Mouse (Mus musculus) cortical plate, adult 2 months (tissue): ENCODE measurements around the gene Sycp2l. TPM values are rescaled to one million over a fixed set of nuclear protein-coding genes. Genes with fewer than 3 reads are reported as not detected.

ENCODE experiments used
- H3K27ac ChIP-seq: fragments of 200-500 bp; 2 replicates; pipeline ENCODE4 v1.5.1; 2012; ENCODE audit warnings: low read length, control low read depth, inconsistent platforms; ENCODE audit not compliant: insufficient read depth
- H3K4me1 ChIP-seq: fragments of 200-500 bp; 2 replicates; pipeline ENCODE4 v1.6.1; 2011; ENCODE audit warnings: low read length; ENCODE audit not compliant: control insufficient read depth, insufficient read depth
- H3K4me3 ChIP-seq: fragments of 200-500 bp; 2 replicates; pipeline ENCODE4 v1.5.1; 2011; ENCODE audit warnings: mild to moderate bottlenecking, low read length, control low read depth; ENCODE audit not compliant: insufficient read depth
- CTCF ChIP-seq: fragments of 200-500 bp; IDR thresholded peaks from 2 replicates; pipeline ENCODE4 v1.5.1; 2011; ENCODE audit warnings: mild to moderate bottlenecking, control low read depth, low read length; ENCODE audit not compliant: insufficient read depth; ENCODE audit errors: extremely low read depth
- POLR2A ChIP-seq: fragments of 200-500 bp; IDR thresholded peaks from 2 replicates; pipeline ENCODE4 v1.6.1; 2011; ENCODE audit warnings: mild to moderate bottlenecking, low read length, control low read depth; ENCODE audit not compliant: insufficient read depth; ENCODE audit errors: extremely low read depth
- polyA plus RNA-seq: library from polyadenylated mRNA; depleted of rRNA; stranded (reverse); fragments of >200 nt; gene quantifications from 2 replicates; pipeline ENCODE4 v1.2.3, GENCODE M21; 2012

The Sycp2l gene
- polyA plus RNA-seq, 1 experiment, result 0.54 TPM

GRCm38 (mm10) chr13:41088746-41089145 lies 25.4 kb upstream of the Sycp2l start:
- H3K27ac ChIP-seq, result no peak overlapping the region
- no peak overlapping the region for H3K4me3 ChIP-seq
- no peaks in the 10 kb centered on the region; the same call in 1 of the 2 replicates for H3K4me1 ChIP-seq
- no peak for TF ChIP-seq CTCF
- TF ChIP-seq POLR2A, result no peak

- TF ChIP-seq CTCF (no peak), POLR2A (no peak)
- no peak overlapping the region for H3K27ac ChIP-seq
- H3K4me3 ChIP-seq, result no peak overlapping the region
- no peaks in the 10 kb centered on the region; the same call in 1 of the 2 replicates for H3K4me1 ChIP-seq
Measured at GRCm38 (mm10) chr13:41091271-41091670, 22.8 kb upstream of the Sycp2l start.

- H3K27ac ChIP-seq, result no peak overlapping the region
- no peak for TF ChIP-seq CTCF
- no peak for TF ChIP-seq POLR2A
- H3K4me1 ChIP-seq, result no peaks in the 10 kb centered on the region; the same call in 1 of the 2 replicates
- H3K4me3 ChIP-seq, result no peak overlapping the region
Measured at GRCm38 (mm10) chr13:41094160-41094559, 19.9 kb upstream of the Sycp2l start.

- TF ChIP-seq CTCF (no peak), POLR2A (no peak)
- H3K4me1 ChIP-seq, result no peaks in the 10 kb centered on the region
- H3K4me3 ChIP-seq, result no peak overlapping the region
- H3K27ac ChIP-seq, result no peak overlapping the region
Measured at GRCm38 (mm10) chr13:41097324-41098058, 16.6 kb upstream of the Sycp2l start.

GRCm38 (mm10) chr13:41098325-41098724 lies 15.8 kb upstream of the Sycp2l start:
- Histone ChIP-seq H3K4me1 (no peaks in the 10 kb centered on the region), H3K4me3 (no peak overlapping the region), H3K27ac (no peak overlapping the region)
- TF ChIP-seq CTCF (no peak), POLR2A (no peak)

GRCm38 (mm10) chr13:41100031-41100430 lies 14.1 kb upstream of the Sycp2l start:
- TF ChIP-seq CTCF (no peak), POLR2A (no peak)
- no peak overlapping the region for H3K4me3 ChIP-seq
- H3K4me1 ChIP-seq, result no peaks in the 10 kb centered on the region
- H3K27ac ChIP-seq, result no peak overlapping the region

- TF ChIP-seq POLR2A (no peak), CTCF (no peak)
- H3K27ac ChIP-seq, result no peak overlapping the region
- H3K4me1 ChIP-seq, result no peaks in the 10 kb centered on the region
- no peak overlapping the region for H3K4me3 ChIP-seq
Measured at GRCm38 (mm10) chr13:41103841-41104525, 10.1 kb upstream of the Sycp2l start.

- no peak overlapping the region for H3K27ac ChIP-seq
- H3K4me3 ChIP-seq, result no peak overlapping the region
- no peaks in the 10 kb centered on the region for H3K4me1 ChIP-seq
- TF ChIP-seq POLR2A (no peak), CTCF (no peak)
Measured at GRCm38 (mm10) chr13:41105541-41105940, 8.6 kb upstream of the Sycp2l start.

- H3K4me3 ChIP-seq, result no peak within 1 kb of the TSS
- TF ChIP-seq POLR2A (no peak), CTCF (no peak)
- no peaks in the 10 kb centered on the region for H3K4me1 ChIP-seq
- no peak within 1 kb of the TSS for H3K27ac ChIP-seq
Measured at GRCm38 (mm10) chr13:41110935-41111334, 3.2 kb upstream of the Sycp2l start, which contains the start of gene Gcm2. Gene Gcm2, minus strand, starts transcription at chr13:41111035.

- no peak overlapping the region for H3K27ac ChIP-seq
- no peaks in the 10 kb centered on the region for H3K4me1 ChIP-seq
- H3K4me3 ChIP-seq, result no peak overlapping the region
- TF ChIP-seq CTCF, result no peak
- no peak for TF ChIP-seq POLR2A
Measured at GRCm38 (mm10) chr13:41119152-41119945, 5.2 kb downstream of the Sycp2l start.
